ENCODE assay signal across 18 mouse cellular contexts in the genomic region with DNA sequence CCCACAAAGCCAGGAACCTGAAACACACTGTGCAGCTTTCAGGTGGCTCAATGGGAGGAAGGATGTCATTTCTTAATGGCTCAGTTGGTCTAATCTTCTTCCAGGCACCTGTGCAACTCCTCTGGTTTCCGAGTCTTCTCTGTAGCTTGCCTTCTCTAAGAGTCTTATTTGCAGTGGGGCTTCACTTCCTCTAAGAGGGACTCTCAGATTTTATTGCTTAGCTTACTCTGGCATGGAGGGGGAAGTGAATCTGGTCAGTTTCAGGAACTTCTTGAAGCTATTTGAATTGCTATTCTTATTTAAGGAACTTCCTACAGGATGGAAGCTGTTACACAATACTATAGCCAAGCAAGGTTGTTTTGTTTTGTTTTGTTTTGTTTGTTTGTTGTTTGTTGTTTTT.
DNase-seq lines count a peak whose midpoint lies in the region; ATAC-seq lines count a peak whose summit lies in the region.
"Had no signal": no experiment of that assay in that cellular context is flagged by ENCODE, and none has a peak within 500 bp of the region (broad histone marks: within the 10 kb centered on the region; RNA-seq: fewer than 3 reads in every experiment).

No protein-coding gene starts in this region.

- ATAC-seq in common myeloid progenitor, adult 5-6 weeks (replicated peaks; ENCODE audit: low read depth, poor library complexity, severe bottlenecking): peak; percentile 87
- ATAC-seq in megakaryocyte progenitor cell, adult 5-6 weeks (replicated peaks; ENCODE audit: poor library complexity): peak; percentile 83
- ATAC-seq: activated CD4-positive, CD25-positive, alpha-beta regulatory T cell, adult 4 months; CD4-positive, CD25-positive, alpha-beta regulatory T cell, adult 4 months; forebrain, embryonic 15.5 days had no signal

- peak; percentile 81 for DNase-seq in A20 (ENCODE audit: low read depth, low spot score)
- no peak for DNase-seq in frontal cortex, postnatal 10 days (ENCODE audit: low spot score in 2 of 2)
- no peak for DNase-seq in c-Kit-positive CD71-positive TER-119-positive erythroid progenitor cells, embryonic 14.5 days (ENCODE audit: low spot score)
- no peak for DNase-seq in lung, postnatal 10 days
- DNase-seq: adrenal gland, adult 8-10 months; adrenal gland, postnatal 25 days; cerebellum, adult 18-20 months; cerebellum, adult 9-10 months; cerebellum, postnatal 14 days; embryo, embryonic 11 days; gastrocnemius, postnatal 10 days; gastrocnemius, postnatal 36 days; heart, adult 11 months had no signal
